Mouse (Mus musculus) limb, embryonic 12.5 days (tissue): Measurements from ENCODE around the gene Tmem135. TPM values are rescaled to one million over a fixed set of nuclear protein-coding genes. Genes with fewer than 3 reads are reported as not detected.

Experiments used
- ATAC-seq: fragments of 200-750 bp; cut with Nextera tagmentation; 2 replicates; pipeline ENCODE4 v1.8.0; 2017; ENCODE audit warnings: low read depth, moderate TSS enrichment; ENCODE audit not compliant: insufficient number of reproducible peaks, insufficient read depth, low FRiP score, low TSS enrichment
- H3K27ac ChIP-seq: fragments of 300-500 bp; sonication (generic); 2 replicates; pipeline ENCODE4 v1.5.1; 2016; ENCODE audit warnings: mild to moderate bottlenecking, moderate library complexity
- H3K27me3 ChIP-seq: fragments of 300-500 bp; sonication (generic); 2 replicates; pipeline ENCODE4 v1.6.1; 2016; ENCODE audit warnings: mild to moderate bottlenecking, moderate library complexity
- H3K36me3 ChIP-seq: fragments of 300-500 bp; sonication (generic); 2 replicates; pipeline ENCODE4 v1.6.1; 2016; ENCODE audit warnings: mild to moderate bottlenecking, moderate library complexity
- H3K4me1 ChIP-seq: fragments of 300-500 bp; sonication (generic); replicated peaks from 2 replicates; pipeline ENCODE4 v1.6.1; 2016
- H3K4me2 ChIP-seq: fragments of 300-500 bp; sonication (generic); 2 replicates; pipeline ENCODE4 v1.6.1; 2016; ENCODE audit warnings: mild to moderate bottlenecking, moderate library complexity
- H3K4me3 ChIP-seq: fragments of 300-500 bp; sonication (generic); replicated peaks from 2 replicates; pipeline ENCODE4 v1.5.1; 2016; ENCODE audit warnings: mild to moderate bottlenecking
- H3K9ac ChIP-seq: fragments of 300-500 bp; sonication (generic); replicated peaks from 2 replicates; pipeline ENCODE4 v1.6.1; 2016; ENCODE audit warnings: mild to moderate bottlenecking, moderate library complexity
- H3K9me3 ChIP-seq: fragments of 300-500 bp; sonication (generic); 2 replicates; pipeline ENCODE4 v1.6.1; 2016; ENCODE audit warnings: mild to moderate bottlenecking, moderate library complexity
- WGBS: fragments of 180-500 bp; shearing (Covaris S2); methylation state at CpG from one replicate; pipeline ENCODE4 v1.1.7; 2016; 5-methylcytosine and 5-hydroxymethylcytosine counted together
- polyA plus RNA-seq: library from polyadenylated mRNA; unstranded; fragments of >200 nt; fragmentation: Nextera tagmentation; extraction: Ambion mirVana; gene quantifications from 2 replicates; pipeline ENCODE4 v1.2.1, GENCODE M21; 2016

Gene Tmem135
- polyA plus RNA-seq, 1 experiment from 2014 or later: 25.0 TPM

DNA sequence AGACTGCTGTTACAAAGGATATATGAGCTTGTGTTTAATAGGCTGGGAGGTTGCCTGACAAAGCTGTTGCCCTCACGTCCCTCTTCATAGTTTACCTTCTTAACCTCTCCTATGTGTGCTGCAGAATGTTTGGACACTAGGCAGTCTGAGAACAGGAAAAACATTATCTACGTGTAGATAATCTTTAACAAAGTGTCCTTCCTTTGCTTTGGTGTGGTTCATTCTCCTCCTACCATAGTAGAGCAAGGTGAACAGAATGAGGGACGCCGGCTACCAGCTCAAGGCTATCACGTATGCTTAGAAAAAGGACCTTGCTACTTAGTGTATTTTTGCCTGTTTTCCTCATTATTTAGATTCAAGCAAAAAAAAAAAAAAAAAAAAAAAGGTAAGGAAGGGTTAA, 24.8 kb upstream of the Tmem135 start:
- no peaks in the 10 kb centered on the region for H3K27me3 ChIP-seq
- H3K9ac ChIP-seq: no peak overlapping the region
- H3K27ac ChIP-seq: no peak overlapping the region
- H3K36me3 ChIP-seq: no peaks in the 10 kb centered on the region
- 86% methylated on average over 5 of the region's 5 CpGs for WGBS
- H3K4me3 ChIP-seq: no peak overlapping the region
- ATAC-seq: no peak
- H3K9me3 ChIP-seq: no peaks in the 10 kb centered on the region
- H3K4me2 ChIP-seq: no peak overlapping the region
- peaks cover 20% of the 10 kb centered on the region for H3K4me1 ChIP-seq

- Histone ChIP-seq H3K27me3 (no peaks in the 10 kb centered on the region), H3K4me1 (peaks cover 25% of the 10 kb centered on the region), H3K4me3 (no peak overlapping the region), H3K36me3 (no peaks in the 10 kb centered on the region), H3K9ac (no peak overlapping the region), H3K9me3 (no peaks in the 10 kb centered on the region), H3K27ac (no peak overlapping the region), H3K4me2 (no peak overlapping the region)
- ATAC-seq: no peak
- 28% methylated on average over 5 of the region's 5 CpGs for WGBS
These were observed 23.1 kb upstream of the Tmem135 start for GRCm38 (mm10) chr7:89427101-89427500.

DNA sequence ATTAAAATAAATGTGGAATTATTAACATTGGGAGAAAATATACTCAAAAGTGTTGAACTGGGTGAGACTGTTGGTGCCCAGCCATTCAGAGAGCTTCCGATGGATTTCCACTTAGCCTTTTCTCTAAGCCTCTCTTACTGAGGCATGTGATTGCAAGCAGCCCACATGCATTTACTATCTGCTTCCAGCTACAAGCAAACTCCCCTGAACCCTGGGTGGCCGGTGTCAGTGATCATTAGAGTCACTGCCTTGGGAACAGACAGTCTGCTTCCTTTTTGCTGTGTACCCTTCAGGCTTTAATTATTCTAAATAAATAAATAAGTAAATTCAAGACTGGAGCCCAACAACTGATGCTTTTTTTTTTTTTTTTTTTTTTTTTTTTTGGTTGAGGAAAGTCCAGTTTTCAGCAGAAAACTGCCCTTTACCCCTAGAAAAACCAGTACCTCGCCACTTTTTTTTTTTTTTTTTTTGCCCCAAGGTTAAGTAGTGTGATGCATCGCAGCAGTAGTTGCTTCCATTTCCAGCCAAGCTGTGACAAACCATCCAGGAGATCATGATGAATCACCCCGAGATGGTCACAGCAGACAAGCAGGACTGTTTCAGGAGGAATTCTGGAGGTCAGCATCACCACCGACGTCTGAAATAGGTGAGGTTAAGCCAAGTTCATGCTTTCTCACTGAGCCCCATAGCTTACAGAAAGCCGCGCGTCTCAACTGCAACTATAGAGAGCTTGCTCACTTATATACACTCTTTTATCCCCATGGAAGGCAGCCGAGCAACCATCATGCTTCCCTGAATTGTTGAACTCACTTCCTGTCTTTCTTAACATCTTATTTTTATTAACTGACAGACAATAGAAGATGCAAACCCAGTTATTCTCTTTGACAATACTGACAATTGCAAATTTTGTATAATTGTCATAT, 22.0 kb upstream of the Tmem135 start:
- H3K4me3 ChIP-seq: no peak overlapping the region
- peaks cover 25% of the 10 kb centered on the region for H3K4me1 ChIP-seq
- no peak overlapping the region for H3K4me2 ChIP-seq
- 44% methylated on average over 11 of the region's 11 CpGs for WGBS
- no peaks in the 10 kb centered on the region for H3K36me3 ChIP-seq
- H3K27me3 ChIP-seq: no peaks in the 10 kb centered on the region
- no peak overlapping the region for H3K9ac ChIP-seq
- H3K27ac ChIP-seq: no peak overlapping the region
- H3K9me3 ChIP-seq: no peaks in the 10 kb centered on the region
- ATAC-seq: no peak

- no peaks in the 10 kb centered on the region for H3K36me3 ChIP-seq
- no peak overlapping the region for H3K9ac ChIP-seq
- no peak overlapping the region for H3K4me3 ChIP-seq
- 84% methylated on average over 5 of the region's 5 CpGs for WGBS
- H3K9me3 ChIP-seq: no peaks in the 10 kb centered on the region
- no peak for ATAC-seq
- no peak overlapping the region for H3K4me2 ChIP-seq
- peaks cover 25% of the 10 kb centered on the region for H3K4me1 ChIP-seq
- no peak overlapping the region for H3K27ac ChIP-seq
- no peaks in the 10 kb centered on the region for H3K27me3 ChIP-seq
These were observed 20.6 kb upstream of the Tmem135 start for GRCm38 (mm10) chr7:89424659-89425058.

DNA sequence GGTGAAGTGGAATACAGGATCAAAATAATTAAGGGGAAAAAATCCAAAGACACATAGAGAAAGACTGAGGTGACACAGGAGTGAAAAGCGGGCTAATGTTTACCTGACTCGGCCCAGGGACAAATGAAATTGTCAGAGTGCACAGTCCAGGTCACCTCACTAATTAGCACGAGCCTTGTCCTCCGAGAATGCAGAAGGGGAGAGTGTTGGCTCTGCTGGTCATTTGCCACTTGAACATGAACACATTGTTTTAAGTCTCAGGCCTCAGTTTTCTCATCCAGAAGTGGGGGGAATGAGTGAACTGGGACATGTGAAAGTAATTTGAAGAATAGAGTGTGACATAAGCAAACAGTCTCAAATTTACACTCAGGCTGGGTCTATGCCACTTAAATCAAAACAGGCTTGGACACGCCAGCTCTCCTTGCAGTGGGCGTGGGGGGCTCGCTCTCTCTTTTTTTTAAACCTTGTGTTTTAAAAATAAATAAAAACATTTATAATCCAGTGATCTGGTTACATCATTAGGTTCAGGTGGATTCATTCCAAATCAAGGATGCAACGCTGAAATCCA, 19.8 kb upstream of the Tmem135 start:
- H3K4me3 ChIP-seq: no peak overlapping the region
- H3K27ac ChIP-seq: no peak overlapping the region
- no peaks in the 10 kb centered on the region for H3K27me3 ChIP-seq
- H3K9ac ChIP-seq: no peak overlapping the region
- no peak for ATAC-seq
- H3K4me2 ChIP-seq: no peak overlapping the region
- WGBS: 34% methylated on average over 8 of the region's 8 CpGs
- H3K36me3 ChIP-seq: no peaks in the 10 kb centered on the region
- H3K9me3 ChIP-seq: no peaks in the 10 kb centered on the region
- H3K4me1 ChIP-seq: peaks cover 25% of the 10 kb centered on the region

GRCm38 (mm10) chr7:89423194-89423593, 19.2 kb upstream of the Tmem135 start:
- H3K4me1 ChIP-seq: peaks cover 30% of the 10 kb centered on the region
- H3K9me3 ChIP-seq: no peaks in the 10 kb centered on the region
- H3K9ac ChIP-seq: no peak overlapping the region
- H3K36me3 ChIP-seq: no peaks in the 10 kb centered on the region
- 13% methylated on average over 5 of the region's 5 CpGs for WGBS
- no peak for ATAC-seq
- no peak overlapping the region for H3K4me2 ChIP-seq
- no peaks in the 10 kb centered on the region for H3K27me3 ChIP-seq
- H3K4me3 ChIP-seq: no peak overlapping the region
- no peak overlapping the region for H3K27ac ChIP-seq

DNA sequence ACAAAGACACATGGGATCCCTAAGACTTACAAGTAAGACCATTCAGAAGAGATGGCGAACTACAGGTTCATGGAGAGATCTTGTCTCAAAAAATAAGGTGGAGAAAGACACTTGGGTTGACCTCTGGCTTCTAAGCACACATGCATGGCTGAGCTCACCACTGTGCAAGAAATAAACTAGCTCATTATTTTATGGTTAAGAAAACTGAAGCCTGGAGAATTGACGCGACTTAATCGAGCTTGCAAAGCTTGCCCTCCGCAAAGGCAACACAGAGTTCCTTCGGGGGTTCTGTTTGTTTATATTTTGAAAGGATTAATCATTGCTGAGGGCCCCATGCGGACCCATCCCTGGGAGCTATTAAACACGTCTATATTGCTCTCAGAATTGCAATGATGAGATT, 18.6 kb upstream of the Tmem135 start:
- Histone ChIP-seq H3K4me3 (no peak overlapping the region), H3K27me3 (no peaks in the 10 kb centered on the region), H3K36me3 (no peaks in the 10 kb centered on the region), H3K4me2 (no peak overlapping the region), H3K9me3 (no peaks in the 10 kb centered on the region), H3K9ac (no peak overlapping the region), H3K4me1 (peaks cover 34% of the 10 kb centered on the region), H3K27ac (no peak overlapping the region)
- ATAC-seq: no peak
- WGBS: 36% methylated on average over 8 of the region's 8 CpGs

DNA sequence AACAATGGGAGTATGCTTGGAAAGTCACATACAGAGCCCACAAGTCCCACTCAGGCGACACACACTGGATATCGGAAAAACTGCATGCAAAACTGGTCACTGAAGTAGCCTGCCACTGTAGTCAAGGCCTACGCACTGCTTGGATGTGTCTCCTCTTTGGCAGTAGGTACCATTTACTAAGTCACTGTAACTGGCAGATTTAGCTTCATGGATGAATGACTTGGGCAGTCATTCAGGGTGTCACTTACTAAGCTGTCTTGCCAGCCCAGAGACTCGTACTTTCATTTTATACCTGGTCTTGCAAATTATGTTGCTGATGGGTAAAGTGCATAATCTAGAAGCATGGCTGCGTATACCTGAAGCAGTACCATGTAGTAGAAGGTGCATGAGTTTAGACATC, 17.3 kb upstream of the Tmem135 start:
- Histone ChIP-seq H3K27me3 (no peaks in the 10 kb centered on the region), H3K36me3 (no peaks in the 10 kb centered on the region), H3K9me3 (no peaks in the 10 kb centered on the region), H3K4me2 (no peak overlapping the region), H3K4me1 (peaks cover 36% of the 10 kb centered on the region), H3K9ac (no peak overlapping the region), H3K27ac (no peak overlapping the region), H3K4me3 (no peak overlapping the region)
- WGBS: 95% methylated on average over 5 of the region's 5 CpGs
- ATAC-seq: no peak

- 62% methylated on average over 3 of the region's 3 CpGs for WGBS
These were observed 15.1 kb upstream of the Tmem135 start for GRCm38 (mm10) chr7:89418917-89419679.

GRCm38 (mm10) chr7:89418127-89418653, 14.2 kb upstream of the Tmem135 start:
- Histone ChIP-seq H3K4me2 (no peak overlapping the region), H3K9me3 (no peaks in the 10 kb centered on the region), H3K27me3 (no peaks in the 10 kb centered on the region), H3K9ac (no peak overlapping the region), H3K4me1 (peaks cover 40% of the 10 kb centered on the region), H3K4me3 (no peak overlapping the region), H3K36me3 (no peaks in the 10 kb centered on the region), H3K27ac (0 out of 2 replicates have a peak overlapping the region, but pooled peaks have one; percentile 17)
- ATAC-seq: no peak
- 53% methylated on average over 8 of the region's 8 CpGs for WGBS

More at GRCm38 (mm10) chr7:89418917-89419679, 15.1 kb upstream of the Tmem135 start:
- Histone ChIP-seq H3K9ac (no peak overlapping the region), H3K4me1 (peaks cover 43% of the 10 kb centered on the region), H3K4me2 (no peak overlapping the region), H3K9me3 (no peaks in the 10 kb centered on the region), H3K27me3 (no peaks in the 10 kb centered on the region), H3K36me3 (no peaks in the 10 kb centered on the region), H3K27ac (no peak overlapping the region), H3K4me3 (no peak overlapping the region)
- no peak for ATAC-seq

GRCm38 (mm10) chr7:89417707-89418106, 13.7 kb upstream of the Tmem135 start:
- Histone ChIP-seq H3K9ac (no peak overlapping the region), H3K27me3 (no peaks in the 10 kb centered on the region), H3K36me3 (0 out of 2 replicates have a peak, but pooled peaks cover 1% of the 10 kb centered on the region), H3K9me3 (no peaks in the 10 kb centered on the region), H3K27ac (0 out of 2 replicates have a peak overlapping the region, but pooled peaks have one; percentile 17), H3K4me2 (no peak overlapping the region), H3K4me3 (no peak overlapping the region), H3K4me1 (peaks cover 35% of the 10 kb centered on the region)
- 73% methylated on average over 2 of the region's 2 CpGs for WGBS
- no peak for ATAC-seq
